Mouse (Mus musculus): ENCODE data around the gene Hs6st1.
"Not testable (repeated sequence)": the region's sequence is repeated elsewhere in the genome, so short reads cannot be mapped to it uniquely, and the experiment has no call there.

Gene Hs6st1

DNA sequence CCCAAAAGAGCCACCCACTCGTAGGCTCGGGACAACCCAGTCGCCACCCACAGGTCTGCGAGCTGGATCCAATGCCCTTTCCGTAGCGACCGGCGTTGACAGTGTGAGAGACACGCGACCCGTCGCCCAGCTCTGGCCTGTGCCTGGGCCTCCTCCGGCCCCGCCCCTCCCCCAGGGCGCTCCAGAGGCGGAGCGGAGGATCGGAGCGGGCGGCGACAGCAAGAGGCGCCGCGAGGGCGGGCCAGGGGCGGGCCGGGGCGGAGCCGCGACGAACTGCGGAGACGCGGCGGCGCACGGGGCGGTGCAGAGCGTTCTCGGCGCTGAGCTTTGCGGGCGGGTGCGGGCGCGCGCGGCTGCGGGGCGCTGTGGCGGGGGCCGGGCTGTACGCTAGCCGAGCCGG is at the start of gene Hs6st1:
Gene Hs6st1, plus strand, starts transcription at position 325 of the 400 bp plus-strand sequence.
- DNase-seq (ENCODE audit: extremely low read depth, insufficient read length, low spot score): peak; percentile 92

DNA sequence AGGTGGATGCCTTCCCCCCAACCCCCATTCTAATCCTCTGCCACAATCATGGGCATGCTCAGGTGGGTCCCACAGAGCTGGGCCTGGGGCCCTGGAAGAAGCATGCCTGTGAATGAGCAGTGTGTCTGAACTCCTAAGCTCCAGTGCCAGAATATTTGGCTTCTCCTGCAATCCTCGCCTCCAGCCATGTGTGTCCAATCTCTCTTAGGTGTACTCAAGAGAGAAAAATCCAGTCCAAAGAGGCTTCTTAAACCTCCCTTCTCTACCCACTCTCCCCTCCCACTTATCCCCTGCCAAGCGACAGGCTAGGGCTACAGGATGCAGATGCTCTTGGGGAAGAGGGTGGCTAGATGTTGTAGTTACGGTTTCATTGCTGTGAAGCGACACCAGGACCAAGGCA is 49.6 kb upstream of the Hs6st1 start:
- DNase-seq (ENCODE audit: extremely low read depth, insufficient read length, low spot score): no peak

GRCm38 (mm10) chr1:36019161-36019560 is 49.0 kb upstream of the Hs6st1 start:
- DNase-seq (ENCODE audit: extremely low read depth, insufficient read length, low spot score): no peak

GRCm38 (mm10) chr1:36020315-36020714 is 47.9 kb upstream of the Hs6st1 start:
- no peak for DNase-seq (ENCODE audit: extremely low read depth, insufficient read length, low spot score)

- DNase-seq (ENCODE audit: extremely low read depth, insufficient read length, low spot score): peak; percentile 98
Observed at GRCm38 (mm10) chr1:36030421-36030821, 37.8 kb upstream of the Hs6st1 start.

DNA sequence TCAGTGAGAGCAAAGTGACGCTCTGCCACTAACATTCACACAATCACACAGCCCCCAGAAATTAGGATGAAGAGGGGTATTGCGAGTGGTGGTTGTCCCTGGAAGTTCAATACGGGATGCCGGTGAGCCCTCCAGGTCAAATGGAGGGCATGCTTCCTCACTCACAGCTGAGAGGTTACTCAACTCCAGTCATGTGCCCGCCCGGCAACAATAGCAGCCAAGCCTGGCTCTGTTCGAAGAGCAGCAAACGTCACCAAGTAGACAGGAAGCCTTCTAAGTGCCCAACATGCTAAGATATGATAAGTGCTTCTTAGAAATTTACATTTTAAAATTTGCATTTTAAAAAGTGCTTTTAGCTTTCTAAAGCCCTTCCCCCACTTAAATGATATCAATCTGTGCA is 29.4 kb upstream of the Hs6st1 start:
- DNase-seq (ENCODE audit: extremely low read depth, insufficient read length, low spot score): no peak

DNA sequence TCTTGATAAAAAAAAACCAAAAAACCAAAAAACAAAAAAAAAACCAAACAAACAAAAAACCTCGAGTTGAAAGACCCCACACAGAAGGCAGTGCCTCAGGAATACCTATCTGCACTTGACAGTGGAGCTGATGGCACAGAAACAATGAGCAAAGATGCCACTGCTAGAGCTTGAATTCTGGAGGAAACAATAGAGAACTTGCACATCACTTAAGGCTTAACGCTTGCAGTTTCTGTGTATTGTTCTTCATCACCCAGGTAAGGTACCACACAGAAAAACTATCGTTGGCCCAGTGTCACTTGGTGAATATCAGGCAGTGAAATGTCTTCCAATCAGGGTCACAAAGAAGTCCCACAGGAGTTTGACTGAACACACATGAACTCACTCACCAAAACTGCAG is 26.1 kb upstream of the Hs6st1 start:
- no peak for DNase-seq (ENCODE audit: extremely low read depth, insufficient read length, low spot score)

- not testable (repeated sequence) for DNase-seq (ENCODE audit: extremely low read depth, insufficient read length, low spot score)
Observed at GRCm38 (mm10) chr1:36043793-36044192, 24.4 kb upstream of the Hs6st1 start.

GRCm38 (mm10) chr1:36044288-36044687 is 23.9 kb upstream of the Hs6st1 start:
- no peak for DNase-seq (ENCODE audit: extremely low read depth, insufficient read length, low spot score)

- no peak for DNase-seq (ENCODE audit: extremely low read depth, insufficient read length, low spot score)
Observed at GRCm38 (mm10) chr1:36052672-36053071, 15.5 kb upstream of the Hs6st1 start.

- no peak for DNase-seq (ENCODE audit: extremely low read depth, insufficient read length, low spot score)
Observed at GRCm38 (mm10) chr1:36053566-36053965, 14.6 kb upstream of the Hs6st1 start.

- no peak for DNase-seq (ENCODE audit: extremely low read depth, insufficient read length, low spot score)
Observed at GRCm38 (mm10) chr1:36054182-36054966, 13.8 kb upstream of the Hs6st1 start.

- DNase-seq (ENCODE audit: extremely low read depth, insufficient read length, low spot score): no peak
Observed at GRCm38 (mm10) chr1:36054967-36055357, 13.2 kb upstream of the Hs6st1 start.

DNA sequence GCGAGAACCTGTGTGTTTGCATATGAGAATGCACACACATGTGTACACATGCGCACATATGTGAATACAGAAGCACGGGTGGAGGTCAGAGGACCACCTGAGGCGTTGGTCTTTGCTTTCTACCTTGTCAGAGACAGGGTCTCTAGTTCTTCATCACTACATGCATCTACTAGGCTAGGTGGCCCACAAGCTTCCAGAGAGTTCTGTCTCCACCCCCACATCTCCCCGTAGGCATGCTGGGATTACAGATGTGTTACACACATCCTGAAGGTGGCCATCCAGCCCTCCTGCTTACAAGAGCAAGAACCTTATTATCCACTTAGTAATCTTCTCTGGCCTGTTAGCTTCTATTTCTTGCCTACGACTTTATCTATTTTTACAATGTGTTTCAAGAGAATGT is 8.8 kb upstream of the Hs6st1 start:
- no peak for DNase-seq (ENCODE audit: extremely low read depth, insufficient read length, low spot score)

- no peak for DNase-seq (ENCODE audit: extremely low read depth, insufficient read length, low spot score)
Observed at GRCm38 (mm10) chr1:36059959-36060953, 7.9 kb upstream of the Hs6st1 start.

DNA sequence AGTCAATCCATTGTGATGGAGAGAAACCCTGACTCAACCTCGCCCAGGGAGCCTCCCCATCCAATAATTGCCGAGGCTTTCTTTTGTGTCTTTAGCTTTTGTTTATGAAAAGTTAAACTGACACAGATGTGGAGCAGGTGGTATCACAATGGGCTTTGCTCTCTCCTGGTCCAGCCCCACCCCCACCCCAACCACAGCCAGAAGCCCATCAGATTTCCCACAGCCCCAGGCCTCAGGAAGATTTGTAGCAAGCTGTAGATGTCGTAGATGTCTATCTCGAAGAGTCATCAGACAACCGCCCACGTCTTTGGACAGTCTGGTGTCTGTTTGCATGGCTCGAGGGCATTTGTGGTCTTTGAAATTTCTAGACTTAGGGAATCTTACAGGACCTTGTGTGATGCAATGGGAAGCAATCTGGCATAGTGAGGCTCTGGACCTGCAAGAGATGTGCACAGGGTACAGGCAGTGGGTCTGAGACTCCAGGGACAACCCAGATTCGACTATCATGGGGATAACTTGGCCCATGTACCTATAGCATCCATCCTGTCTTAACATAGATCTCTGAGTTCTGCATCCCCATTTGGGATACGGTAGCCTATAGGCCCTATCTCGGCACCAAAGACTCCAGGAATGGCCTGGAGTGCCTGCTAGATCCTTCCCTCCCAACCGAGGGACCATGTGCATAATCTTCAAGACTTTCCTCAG is 6.8 kb upstream of the Hs6st1 start:
- no peak for DNase-seq (ENCODE audit: extremely low read depth, insufficient read length, low spot score)

DNA sequence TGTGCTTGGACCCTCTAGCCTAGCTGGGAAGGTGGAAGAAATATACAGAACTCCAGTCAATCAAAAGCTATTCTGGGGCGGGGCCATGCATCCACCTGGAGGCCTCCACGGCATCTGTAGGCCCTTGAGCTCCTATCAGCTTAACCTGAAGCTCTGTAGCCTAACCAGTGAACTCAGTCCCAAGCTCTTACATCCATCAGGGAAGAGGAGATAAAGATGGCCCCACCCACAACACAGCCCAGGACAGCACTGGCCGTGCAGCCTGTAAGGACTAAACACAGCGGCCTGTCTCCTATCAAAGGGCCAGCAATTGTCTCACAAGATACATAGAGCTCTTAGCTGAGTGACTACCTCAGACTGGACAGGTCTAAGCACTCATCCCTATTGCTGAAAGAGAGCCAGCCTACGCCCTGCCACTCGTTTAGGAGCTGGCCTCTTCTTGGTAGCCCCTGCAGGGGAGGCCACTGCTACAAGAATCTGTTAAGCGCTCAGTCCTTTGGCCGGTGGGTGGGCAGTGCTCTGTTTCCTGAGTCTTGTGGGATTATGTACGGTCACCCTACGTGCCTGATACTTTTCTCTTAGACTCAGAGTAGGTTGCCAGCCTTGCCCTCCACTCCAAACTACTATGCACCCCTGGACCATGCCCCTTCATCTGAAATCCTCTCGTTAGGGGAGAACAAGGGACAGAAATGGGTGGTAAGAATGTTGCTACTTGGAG is 6.0 kb upstream of the Hs6st1 start:
- no peak for DNase-seq (ENCODE audit: extremely low read depth, insufficient read length, low spot score)

DNA sequence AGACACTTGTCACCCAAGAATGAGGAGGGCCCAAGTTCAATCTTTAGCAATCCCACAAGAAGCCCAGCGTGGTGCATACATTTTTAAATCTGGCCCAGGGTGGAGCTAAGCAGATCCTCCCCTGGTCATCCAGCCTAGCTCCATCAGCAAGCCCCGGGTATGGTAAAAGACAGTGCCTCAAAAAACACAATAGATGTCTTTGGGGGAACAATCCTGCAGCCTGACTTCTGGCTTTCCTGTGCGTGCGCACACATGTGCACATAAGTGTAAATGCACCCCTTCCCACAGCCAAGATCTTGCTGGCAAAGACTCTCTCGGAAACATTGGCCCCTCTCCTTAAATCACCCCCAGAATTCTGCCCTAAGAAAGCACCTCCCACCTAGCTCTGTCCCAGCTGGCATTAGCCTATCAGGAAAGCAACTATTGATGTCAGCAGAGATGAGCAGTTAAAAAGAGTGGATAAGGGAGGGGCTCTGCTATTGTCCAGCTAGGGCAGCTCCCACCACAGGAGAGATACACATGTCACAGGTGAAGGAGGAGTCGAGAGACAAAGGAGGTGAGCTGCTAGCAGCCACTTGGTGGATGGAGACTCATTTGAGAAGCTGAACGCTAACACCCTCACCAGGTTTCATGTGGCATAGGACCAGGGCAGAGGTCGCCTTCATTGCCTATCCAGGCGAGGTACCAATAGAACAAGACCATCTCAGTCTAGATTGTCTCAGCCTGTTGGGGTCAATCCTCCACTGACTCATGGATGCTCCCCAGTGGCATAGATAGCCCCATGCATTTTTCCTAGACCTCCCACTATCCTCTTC is 5.2 kb upstream of the Hs6st1 start:
- DNase-seq (ENCODE audit: extremely low read depth, insufficient read length, low spot score): no peak

DNA sequence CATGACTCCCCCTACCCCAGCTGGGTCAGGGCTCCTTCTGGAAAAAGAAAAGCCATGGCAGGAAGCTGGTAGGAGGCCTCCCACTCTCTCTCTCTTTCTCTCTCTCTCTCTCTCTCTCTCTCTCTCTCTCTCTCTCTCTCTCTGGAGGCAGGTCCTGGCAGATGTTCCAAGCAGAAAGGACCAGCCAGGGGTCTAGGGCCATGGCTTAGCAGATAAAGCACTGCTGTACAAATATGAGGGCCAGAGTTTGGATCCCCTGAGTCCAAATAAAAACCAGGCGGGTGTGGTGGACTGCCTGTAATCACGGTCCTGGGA is 4.6 kb upstream of the Hs6st1 start:
- no peak for DNase-seq (ENCODE audit: extremely low read depth, insufficient read length, low spot score)

GRCm38 (mm10) chr1:36064223-36064622 is 4.0 kb upstream of the Hs6st1 start:
- no peak for DNase-seq (ENCODE audit: extremely low read depth, insufficient read length, low spot score)
